Mouse (Mus musculus) neural tube, embryonic 14.5 days (tissue): ENCODE data around the gene Ssh1. TPM values are rescaled to one million over a fixed set of nuclear protein-coding genes. Genes with fewer than 3 reads are reported as not detected.

ENCODE experiments used
- ATAC-seq: fragments of 200-750 bp; cut with Nextera tagmentation; 2 replicates; pipeline ENCODE4 v1.8.0; 2017; ENCODE audit warnings: low read depth, mild to moderate bottlenecking, moderate TSS enrichment, moderate library complexity
- H3K27ac ChIP-seq: fragments of 300-500 bp; sonication (generic); 2 replicates; pipeline ENCODE4 v1.5.1; 2014; ENCODE audit warnings: low read depth, mild to moderate bottlenecking, control low read depth, low read length, moderate library complexity, mixed read lengths
- H3K27me3 ChIP-seq: fragments of 300-500 bp; sonication (generic); 2 replicates; pipeline ENCODE4 v1.6.1; 2014; ENCODE audit warnings: low read length; ENCODE audit not compliant: control insufficient read depth, insufficient read depth
- H3K36me3 ChIP-seq: fragments of 300-500 bp; sonication (generic); 2 replicates; pipeline ENCODE4 v1.6.1; 2014; ENCODE audit warnings: low read length, mixed read lengths; ENCODE audit not compliant: control insufficient read depth, insufficient read depth
- H3K4me1 ChIP-seq: fragments of 300-500 bp; sonication (generic); 2 replicates; pipeline ENCODE4 v1.6.1; 2014; ENCODE audit warnings: low read length; ENCODE audit not compliant: control insufficient read depth, insufficient read depth
- H3K4me2 ChIP-seq: fragments of 300-500 bp; sonication (generic); 2 replicates; pipeline ENCODE4 v1.6.1; 2014; ENCODE audit warnings: mild to moderate bottlenecking, low read depth, low read length, control low read depth
- H3K4me3 ChIP-seq: fragments of 300-500 bp; sonication (generic); 2 replicates; pipeline ENCODE4 v1.5.1; 2014; ENCODE audit warnings: low read depth, low read length, control low read depth, mixed read lengths
- H3K9ac ChIP-seq: fragments of 300-500 bp; sonication (generic); replicated peaks from 2 replicates; pipeline ENCODE4 v1.6.1; 2014; ENCODE audit warnings: low read depth, mild to moderate bottlenecking, control low read depth, low read length, mixed read lengths
- H3K9me3 ChIP-seq: fragments of 300-500 bp; sonication (generic); 2 replicates; pipeline ENCODE4 v1.6.1; 2016; ENCODE audit warnings: low read length; ENCODE audit not compliant: control insufficient read depth
- WGBS: fragments of 180-500 bp; shearing (Covaris S2); extraction: QIAGEN DNeasy Blood & Tissue Kit; methylation state at CpG from one replicate; pipeline ENCODE4 v1.1.7; 2014; 5-methylcytosine and 5-hydroxymethylcytosine counted together
- polyA plus RNA-seq: library from polyadenylated mRNA; unstranded; fragments of >200 nt; fragmentation: Nextera tagmentation; extraction: Ambion mirVana; gene quantifications from 2 replicates; pipeline ENCODE4 v1.2.1, GENCODE M21; 2014

Gene Ssh1
- polyA plus RNA-seq, 1 experiment from 2014 or later = 20.9 TPM

- Histone ChIP-seq H3K27ac (peak overlapping the region; percentile 48; the same call in 1 of the 2 replicates), H3K27me3 (no peaks in the 10 kb centered on the region), H3K9me3 (no peaks in the 10 kb centered on the region), H3K4me1 (no peaks in the 10 kb centered on the region), H3K4me3 (no peak overlapping the region), H3K9ac (no peak overlapping the region), H3K36me3 (peaks cover 35% of the 10 kb centered on the region), H3K4me2 (no peak overlapping the region)
- 72% methylated on average over 19 of the region's 19 CpGs for WGBS
- no peak for ATAC-seq
Measured at GRCm38 (mm10) chr5:113950786-113951692, 42.7 kb downstream of the Ssh1 start.

GRCm38 (mm10) chr5:113950133-113950532 lies 43.6 kb downstream of the Ssh1 start:
- Histone ChIP-seq H3K9me3 (no peaks in the 10 kb centered on the region), H3K9ac (no peak overlapping the region), H3K27me3 (no peaks in the 10 kb centered on the region), H3K4me3 (no peak overlapping the region), H3K36me3 (peaks cover 44% of the 10 kb centered on the region), H3K4me1 (no peaks in the 10 kb centered on the region), H3K4me2 (no peak overlapping the region), H3K27ac (no peak overlapping the region)
- 75% methylated on average over 17 of the region's 17 CpGs for WGBS
- ATAC-seq = no peak

GRCm38 (mm10) chr5:113947280-113947679 lies 46.4 kb downstream of the Ssh1 start:
- H3K27ac ChIP-seq = no peak overlapping the region
- no peak for ATAC-seq
- H3K4me3 ChIP-seq = no peak overlapping the region
- no peak overlapping the region for H3K9ac ChIP-seq
- H3K4me2 ChIP-seq = no peak overlapping the region
- no peaks in the 10 kb centered on the region for H3K9me3 ChIP-seq
- no peaks in the 10 kb centered on the region for H3K27me3 ChIP-seq
- H3K36me3 ChIP-seq = peaks cover 55% of the 10 kb centered on the region
- 71% methylated on average over 2 of the region's 2 CpGs for WGBS
- no peaks in the 10 kb centered on the region for H3K4me1 ChIP-seq

GRCm38 (mm10) chr5:113945126-113945525 lies 48.6 kb downstream of the Ssh1 start:
- H3K9ac ChIP-seq = no peak overlapping the region
- H3K36me3 ChIP-seq = peaks cover 67% of the 10 kb centered on the region
- H3K27me3 ChIP-seq = no peaks in the 10 kb centered on the region
- no peak overlapping the region for H3K4me3 ChIP-seq
- ATAC-seq = no peak
- H3K4me2 ChIP-seq = no peak overlapping the region
- H3K9me3 ChIP-seq = no peaks in the 10 kb centered on the region
- H3K27ac ChIP-seq = no peak overlapping the region
- 92% methylated on average over 6 of the region's 6 CpGs for WGBS
- no peaks in the 10 kb centered on the region for H3K4me1 ChIP-seq

- no peak overlapping the region for H3K4me3 ChIP-seq
- H3K4me1 ChIP-seq = no peaks in the 10 kb centered on the region
- H3K9ac ChIP-seq = no peak overlapping the region
- ATAC-seq = no peak
- no peaks in the 10 kb centered on the region for H3K27me3 ChIP-seq
- H3K36me3 ChIP-seq = peaks cover 58% of the 10 kb centered on the region
- H3K9me3 ChIP-seq = no peaks in the 10 kb centered on the region
- H3K4me2 ChIP-seq = no peak overlapping the region
- H3K27ac ChIP-seq = no peak overlapping the region
- WGBS = 61% methylated on average over 12 of the region's 12 CpGs
Measured at GRCm38 (mm10) chr5:113943328-113943727, 50.4 kb downstream of the Ssh1 start.

GRCm38 (mm10) chr5:113942580-113942979 lies 51.1 kb downstream of the Ssh1 start:
- Histone ChIP-seq H3K9ac (no peak overlapping the region), H3K4me3 (no peak overlapping the region), H3K4me2 (no peak overlapping the region), H3K9me3 (no peaks in the 10 kb centered on the region), H3K4me1 (no peaks in the 10 kb centered on the region), H3K27me3 (no peaks in the 10 kb centered on the region), H3K36me3 (peaks cover 57% of the 10 kb centered on the region), H3K27ac (no peak overlapping the region)
- WGBS = 84% methylated on average over 12 of the region's 12 CpGs
- ATAC-seq = no peak

GRCm38 (mm10) chr5:113939263-113939900 lies 54.3 kb downstream of the Ssh1 start:
- no peaks in the 10 kb centered on the region for H3K9me3 ChIP-seq
- no peak overlapping the region for H3K27ac ChIP-seq
- peaks cover 38% of the 10 kb centered on the region for H3K36me3 ChIP-seq
- WGBS = 59% methylated on average over 12 of the region's 12 CpGs
- H3K4me2 ChIP-seq = no peak overlapping the region
- H3K27me3 ChIP-seq = no peaks in the 10 kb centered on the region
- H3K9ac ChIP-seq = no peak overlapping the region
- ATAC-seq = no peak
- no peaks in the 10 kb centered on the region for H3K4me1 ChIP-seq
- H3K4me3 ChIP-seq = no peak overlapping the region

GRCm38 (mm10) chr5:113937650-113938049 lies 56.0 kb downstream of the Ssh1 start:
- H3K27me3 ChIP-seq = no peaks in the 10 kb centered on the region
- H3K27ac ChIP-seq = no peak overlapping the region
- H3K4me1 ChIP-seq = no peaks in the 10 kb centered on the region
- H3K36me3 ChIP-seq = peaks cover 29% of the 10 kb centered on the region
- no peak overlapping the region for H3K4me3 ChIP-seq
- H3K4me2 ChIP-seq = no peak overlapping the region
- H3K9me3 ChIP-seq = no peaks in the 10 kb centered on the region
- WGBS = 51% methylated on average over 7 of the region's 7 CpGs
- no peak overlapping the region for H3K9ac ChIP-seq
- no peak for ATAC-seq

GRCm38 (mm10) chr5:113933889-113934288 lies 59.8 kb downstream of the Ssh1 start:
- WGBS = 86% methylated on average over 6 of the region's 6 CpGs
- no peak overlapping the region for H3K4me2 ChIP-seq
- no peak overlapping the region for H3K9ac ChIP-seq
- ATAC-seq = no peak
- H3K36me3 ChIP-seq = no peaks in the 10 kb centered on the region
- H3K9me3 ChIP-seq = no peaks in the 10 kb centered on the region
- no peaks in the 10 kb centered on the region for H3K27me3 ChIP-seq
- H3K27ac ChIP-seq = no peak overlapping the region
- H3K4me1 ChIP-seq = 0 out of 2 replicates have a peak, but pooled peaks cover 3% of the 10 kb centered on the region
- no peak overlapping the region for H3K4me3 ChIP-seq
